Mouse (Mus musculus): ENCODE results near the gene Hoxc8. TPM values are rescaled to one million over a fixed set of nuclear protein-coding genes. Genes with fewer than 3 reads are reported as not detected.

Hoxc8 gene
- polyA plus RNA-seq (2014; fragmentation: Nextera tagmentation; extraction: Ambion mirVana), result not detected in 2 replicates

GRCm38 (mm10) chr15:102990461-102991397 lies at the start of gene Hoxc8:
TSS of gene Hoxc8 (plus strand) at chr15:102990607.
- H3K36me3 ChIP-seq (ENCODE audit: control insufficient read depth, insufficient read depth, low read length), result no peaks in the 10 kb centered on the region
- no peak for ATAC-seq
- H3K27me3 ChIP-seq (replicated peaks; ENCODE audit: control insufficient read depth, insufficient read depth, low read length), result peaks cover 95% of the 10 kb centered on the region
- DNase-seq (ENCODE audit: low spot score), result peak; percentile 46
- no peak within 1 kb of the TSS for H3K27ac ChIP-seq (ENCODE audit: low read depth, low read length)
- no peak within 1 kb of the TSS for H3K9ac ChIP-seq (ENCODE audit: low read length)
- no peak within 1 kb of the TSS for H3K4me3 ChIP-seq (ENCODE audit: low read depth, low read length)
- no peaks in the 10 kb centered on the region for H3K4me1 ChIP-seq (ENCODE audit: control insufficient read depth, insufficient read depth, low read length)
- H3K4me2 ChIP-seq (ENCODE audit: low read length), result no peak within 1 kb of the TSS
- under 1% methylated on average over 67 of the region's 69 CpGs for WGBS
- no peaks in the 10 kb centered on the region for H3K9me3 ChIP-seq (replicated peaks; ENCODE audit: control insufficient read depth, low read length)

GRCm38 (mm10) chr15:102942739-102943467 lies 47.5 kb upstream of the Hoxc8 start:
- ATAC-seq (no peak), DNase-seq (ENCODE audit: low spot score) (no peak)
- H3K9ac ChIP-seq (ENCODE audit: low read length), result no peak overlapping the region
- no peaks in the 10 kb centered on the region for H3K9me3 ChIP-seq (replicated peaks; ENCODE audit: control insufficient read depth, low read length)
- WGBS, result under 1% methylated on average over 48 of the region's 53 CpGs
- no peak overlapping the region for H3K4me3 ChIP-seq (ENCODE audit: low read depth, low read length)
- peak overlapping the region; percentile 14; the same call in 1 of the 2 replicates for H3K4me2 ChIP-seq (ENCODE audit: low read length)
- H3K27me3 ChIP-seq (replicated peaks; ENCODE audit: control insufficient read depth, insufficient read depth, low read length), result peaks cover 99% of the 10 kb centered on the region
- H3K36me3 ChIP-seq (ENCODE audit: control insufficient read depth, insufficient read depth, low read length), result no peaks in the 10 kb centered on the region
- H3K27ac ChIP-seq (ENCODE audit: low read depth, low read length), result no peak overlapping the region
- H3K4me1 ChIP-seq (ENCODE audit: control insufficient read depth, insufficient read depth, low read length), result no peaks in the 10 kb centered on the region

- WGBS, result 0% methylated on average over 5 of the region's 5 CpGs
- no peak overlapping the region for H3K4me2 ChIP-seq (ENCODE audit: low read length)
- peaks cover 99% of the 10 kb centered on the region for H3K27me3 ChIP-seq (replicated peaks; ENCODE audit: control insufficient read depth, insufficient read depth, low read length)
- H3K9ac ChIP-seq (ENCODE audit: low read length), result no peak overlapping the region
- H3K36me3 ChIP-seq (ENCODE audit: control insufficient read depth, insufficient read depth, low read length), result no peaks in the 10 kb centered on the region
- H3K4me1 ChIP-seq (ENCODE audit: control insufficient read depth, insufficient read depth, low read length), result no peaks in the 10 kb centered on the region
- DNase-seq (ENCODE audit: low spot score) (no peak), ATAC-seq (no peak)
- no peak overlapping the region for H3K4me3 ChIP-seq (ENCODE audit: low read depth, low read length)
- no peaks in the 10 kb centered on the region for H3K9me3 ChIP-seq (replicated peaks; ENCODE audit: control insufficient read depth, low read length)
- no peak overlapping the region for H3K27ac ChIP-seq (ENCODE audit: low read depth, low read length)
Measured at GRCm38 (mm10) chr15:102943468-102943813, 47.0 kb upstream of the Hoxc8 start.

GRCm38 (mm10) chr15:102945185-102946077 lies 45.0 kb upstream of the Hoxc8 start:
- Histone ChIP-seq H3K4me3 (ENCODE audit: low read depth, low read length) (no peak overlapping the region), H3K27me3 (replicated peaks; ENCODE audit: control insufficient read depth, insufficient read depth, low read length) (peaks cover 99% of the 10 kb centered on the region), H3K36me3 (ENCODE audit: control insufficient read depth, insufficient read depth, low read length) (no peaks in the 10 kb centered on the region), H3K4me1 (ENCODE audit: control insufficient read depth, insufficient read depth, low read length) (no peaks in the 10 kb centered on the region), H3K9me3 (replicated peaks; ENCODE audit: control insufficient read depth, low read length) (no peaks in the 10 kb centered on the region), H3K9ac (ENCODE audit: low read length) (no peak overlapping the region), H3K4me2 (ENCODE audit: low read length) (no peak overlapping the region), H3K27ac (ENCODE audit: low read depth, low read length) (no peak overlapping the region)
- DNase-seq (ENCODE audit: low spot score), result no peak
- 7% methylated on average over 22 of the region's 22 CpGs for WGBS
- no peak for ATAC-seq

- ATAC-seq (no peak), DNase-seq (ENCODE audit: low spot score) (no peak)
- no peak overlapping the region for H3K4me3 ChIP-seq (ENCODE audit: low read depth, low read length)
- WGBS, result 1% methylated on average over 9 of the region's 9 CpGs
- no peak overlapping the region for H3K27ac ChIP-seq (ENCODE audit: low read depth, low read length)
- no peak overlapping the region for H3K4me2 ChIP-seq (ENCODE audit: low read length)
- H3K9me3 ChIP-seq (replicated peaks; ENCODE audit: control insufficient read depth, low read length), result no peaks in the 10 kb centered on the region
- H3K36me3 ChIP-seq (ENCODE audit: control insufficient read depth, insufficient read depth, low read length), result no peaks in the 10 kb centered on the region
- no peak overlapping the region for H3K9ac ChIP-seq (ENCODE audit: low read length)
- H3K27me3 ChIP-seq (replicated peaks; ENCODE audit: control insufficient read depth, insufficient read depth, low read length), result peaks cover 99% of the 10 kb centered on the region
- no peaks in the 10 kb centered on the region for H3K4me1 ChIP-seq (ENCODE audit: control insufficient read depth, insufficient read depth, low read length)
Measured at GRCm38 (mm10) chr15:102947276-102947675, 43.1 kb upstream of the Hoxc8 start.

- Histone ChIP-seq H3K4me3 (ENCODE audit: low read depth, low read length) (no peak overlapping the region), H3K27me3 (replicated peaks; ENCODE audit: control insufficient read depth, insufficient read depth, low read length) (peaks cover 99% of the 10 kb centered on the region), H3K27ac (ENCODE audit: low read depth, low read length) (no peak overlapping the region), H3K9ac (ENCODE audit: low read length) (no peak overlapping the region), H3K4me2 (ENCODE audit: low read length) (no peak overlapping the region), H3K4me1 (ENCODE audit: control insufficient read depth, insufficient read depth, low read length) (no peaks in the 10 kb centered on the region), H3K9me3 (replicated peaks; ENCODE audit: control insufficient read depth, low read length) (no peaks in the 10 kb centered on the region), H3K36me3 (ENCODE audit: control insufficient read depth, insufficient read depth, low read length) (no peaks in the 10 kb centered on the region)
- DNase-seq (ENCODE audit: low spot score) (no peak), ATAC-seq (no peak)
- 11% methylated on average over 2 of the region's 2 CpGs for WGBS
Measured at GRCm38 (mm10) chr15:102948842-102949241, 41.6 kb upstream of the Hoxc8 start.

- Histone ChIP-seq H3K9ac (ENCODE audit: low read length) (no peak overlapping the region), H3K4me3 (ENCODE audit: low read depth, low read length) (no peak overlapping the region), H3K4me2 (ENCODE audit: low read length) (no peak overlapping the region), H3K4me1 (ENCODE audit: control insufficient read depth, insufficient read depth, low read length) (no peaks in the 10 kb centered on the region), H3K9me3 (replicated peaks; ENCODE audit: control insufficient read depth, low read length) (no peaks in the 10 kb centered on the region), H3K36me3 (ENCODE audit: control insufficient read depth, insufficient read depth, low read length) (no peaks in the 10 kb centered on the region), H3K27me3 (replicated peaks; ENCODE audit: control insufficient read depth, insufficient read depth, low read length) (peaks cover 99% of the 10 kb centered on the region), H3K27ac (ENCODE audit: low read depth, low read length) (no peak overlapping the region)
- DNase-seq (ENCODE audit: low spot score) (no peak), ATAC-seq (no peak)
- WGBS, result 1% methylated on average over 20 of the region's 20 CpGs
Measured at GRCm38 (mm10) chr15:102949696-102950095, 40.7 kb upstream of the Hoxc8 start.

DNA sequence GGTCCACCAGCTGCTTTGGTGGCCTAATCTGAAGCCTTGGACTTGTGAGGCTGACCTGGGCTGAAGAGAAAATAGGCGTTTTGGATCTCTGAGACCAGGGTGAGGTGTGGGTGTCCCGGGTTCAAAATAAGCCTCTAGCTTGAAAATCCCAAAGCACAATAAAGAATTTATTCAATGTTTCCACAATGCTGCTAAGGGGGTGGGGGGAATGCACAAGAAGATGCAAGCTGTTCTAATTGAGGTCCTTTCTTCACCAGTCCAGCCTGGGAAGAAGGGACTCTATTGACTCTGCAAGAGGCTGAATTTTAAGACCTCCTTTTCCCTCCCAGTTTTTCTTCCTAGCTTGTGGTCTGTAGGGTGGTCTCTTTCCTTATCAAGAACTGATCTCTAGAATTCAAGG lies 39.5 kb upstream of the Hoxc8 start:
- H3K27ac ChIP-seq (ENCODE audit: low read depth, low read length), result no peak overlapping the region
- H3K4me1 ChIP-seq (ENCODE audit: control insufficient read depth, insufficient read depth, low read length), result no peaks in the 10 kb centered on the region
- no peak overlapping the region for H3K4me3 ChIP-seq (ENCODE audit: low read depth, low read length)
- no peak overlapping the region for H3K9ac ChIP-seq (ENCODE audit: low read length)
- no peak overlapping the region for H3K4me2 ChIP-seq (ENCODE audit: low read length)
- DNase-seq (ENCODE audit: low spot score) (no peak), ATAC-seq (no peak)
- 6% methylated on average over 2 of the region's 2 CpGs for WGBS
- H3K36me3 ChIP-seq (ENCODE audit: control insufficient read depth, insufficient read depth, low read length), result no peaks in the 10 kb centered on the region
- H3K9me3 ChIP-seq (replicated peaks; ENCODE audit: control insufficient read depth, low read length), result no peaks in the 10 kb centered on the region
- H3K27me3 ChIP-seq (replicated peaks; ENCODE audit: control insufficient read depth, insufficient read depth, low read length), result peaks cover 98% of the 10 kb centered on the region
